Mouse (Mus musculus) left cerebral cortex, adult 18-20 months (tissue): ENCODE measurements at regions not wholly inside any gene's neighbourhood (a gene's known extent, or its start where the extent isn't known, plus 50 kb on each side); places are given as distances from the start of the nearest gene placed in this dataset.

Source experiments
- DNase-seq, 2 experiments: peaks; one replicate each; pipeline ENCODE4 v3.0.0; 2021 to 2022; ENCODE audit warnings: low spot score in 2 of 2, mixed read lengths in 1 of 2

- DNase-seq: no peak
These were observed 67.5 kb upstream of the Peli2 start for GRCm38 (mm10) chr14:48053151-48053550.

DNA sequence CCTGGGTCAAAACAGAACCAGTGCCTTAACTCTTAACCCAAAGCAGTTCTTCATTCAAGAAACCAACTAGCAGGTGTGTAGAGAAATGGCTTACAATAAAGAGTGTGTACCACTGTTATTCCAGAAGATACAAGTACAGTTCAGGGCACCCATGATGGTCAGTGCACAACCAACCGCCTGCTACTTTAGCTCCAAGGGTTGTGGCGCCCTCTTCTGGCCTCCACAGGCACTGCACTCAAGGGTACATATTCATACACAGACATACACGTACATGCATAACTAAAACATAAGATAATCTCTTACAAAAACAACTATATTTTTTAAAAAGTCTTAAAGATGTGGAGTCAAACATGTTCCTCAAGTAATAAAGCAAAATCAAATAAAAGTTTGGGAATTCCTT lies 65.9 kb upstream of the Peli2 start:
- no peak for DNase-seq

DNA sequence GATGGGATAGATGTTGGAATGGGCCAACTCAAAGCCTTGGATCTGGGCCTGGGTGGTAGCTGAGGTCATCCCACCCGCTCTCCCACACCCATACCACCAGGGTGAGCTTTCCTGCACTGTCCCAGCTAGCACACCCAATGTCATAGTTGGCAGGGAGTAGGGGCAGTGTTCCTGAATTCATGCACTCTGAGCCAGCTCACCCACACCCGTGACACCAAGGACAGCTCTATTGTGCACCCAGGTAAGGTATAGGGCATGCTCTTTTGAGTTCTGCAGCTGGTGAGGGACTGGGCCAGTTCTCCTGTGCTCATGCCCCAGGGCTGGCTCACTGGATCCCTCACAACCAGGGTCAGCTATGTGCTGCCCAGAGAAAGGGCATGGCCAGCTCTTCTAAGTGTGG lies 64.8 kb upstream of the Peli2 start:
- no peak for DNase-seq

- no peak for DNase-seq
These were observed 62.3 kb upstream of the Peli2 start for GRCm38 (mm10) chr14:48058234-48058868.

- DNase-seq: peak in 1 of 2 experiments; percentile 38
These were observed 60.8 kb upstream of the Peli2 start for GRCm38 (mm10) chr14:48059664-48060455.

- DNase-seq: no peak
These were observed 52.0 kb upstream of the Peli2 start for GRCm38 (mm10) chr14:48068641-48069040.
